Mouse (Mus musculus): ENCODE measurements around the gene Tcf25. TPM values are rescaled to one million over a fixed set of nuclear protein-coding genes. Genes with fewer than 3 reads are reported as not detected.
"Not testable (repeated sequence)": the region's sequence is repeated elsewhere in the genome, so short reads cannot be mapped to it uniquely, and the experiment has no call there.

The Tcf25 gene
- polyA plus RNA-seq, 1 experiment from 2014 or later = 165 TPM

GRCm38 (mm10) chr8:123428939-123429721 lies 55.6 kb downstream of the Tcf25 start:
- DNase-seq (ENCODE audit: low spot score) = no peak

GRCm38 (mm10) chr8:123429722-123430013 lies 56.1 kb downstream of the Tcf25 start:
- DNase-seq (ENCODE audit: low spot score) = not testable (repeated sequence)

GRCm38 (mm10) chr8:123430936-123431335 lies 57.4 kb downstream of the Tcf25 start:
- not testable (repeated sequence) for DNase-seq (ENCODE audit: low spot score)

GRCm38 (mm10) chr8:123431616-123432365 lies 58.2 kb downstream of the Tcf25 start:
- DNase-seq (ENCODE audit: low spot score) = no peak

- DNase-seq (ENCODE audit: low spot score) = no peak
These were observed 58.8 kb downstream of the Tcf25 start for GRCm38 (mm10) chr8:123432381-123432780.

- not testable (repeated sequence) for DNase-seq (ENCODE audit: low spot score)
These were observed 59.9 kb downstream of the Tcf25 start for GRCm38 (mm10) chr8:123433241-123433974.

- no peak for DNase-seq (ENCODE audit: low spot score)
These were observed 68.2 kb downstream of the Tcf25 start for GRCm38 (mm10) chr8:123441788-123442187.

- DNase-seq (ENCODE audit: low spot score) = no peak
These were observed 68.8 kb downstream of the Tcf25 start for GRCm38 (mm10) chr8:123442351-123442750.

GRCm38 (mm10) chr8:123442871-123443575 lies 69.5 kb downstream of the Tcf25 start:
- peak; percentile 90 for DNase-seq (ENCODE audit: low spot score)

- no peak for DNase-seq (ENCODE audit: low spot score)
These were observed 70.0 kb downstream of the Tcf25 start for GRCm38 (mm10) chr8:123443576-123443921.

GRCm38 (mm10) chr8:123444131-123444530 lies 70.6 kb downstream of the Tcf25 start:
- DNase-seq (ENCODE audit: low spot score) = no peak

- no peak for DNase-seq (ENCODE audit: low spot score)
These were observed 72.4 kb downstream of the Tcf25 start for GRCm38 (mm10) chr8:123445981-123446380.

GRCm38 (mm10) chr8:123446799-123447198 lies 73.2 kb downstream of the Tcf25 start:
- DNase-seq (ENCODE audit: low spot score) = no peak

GRCm38 (mm10) chr8:123450783-123451182 lies 77.2 kb downstream of the Tcf25 start:
- DNase-seq (ENCODE audit: low spot score) = no peak

GRCm38 (mm10) chr8:123451747-123452146 lies 78.2 kb downstream of the Tcf25 start:
- DNase-seq (ENCODE audit: low spot score) = not testable (repeated sequence)

- DNase-seq (ENCODE audit: low spot score) = no peak
These were observed 78.6 kb downstream of the Tcf25 start for GRCm38 (mm10) chr8:123452149-123452548.

GRCm38 (mm10) chr8:123453291-123453690 lies 79.7 kb downstream of the Tcf25 start:
- DNase-seq (ENCODE audit: low spot score) = no peak

Data from thymus, postnatal 0 days (tissue).